Mouse (Mus musculus) CH12.LX (cell line): Measurements from ENCODE around the gene Rtn4rl1. TPM values are rescaled to one million over a fixed set of nuclear protein-coding genes. Genes with fewer than 3 reads are reported as not detected.

ENCODE experiments used
- DNase-seq: peaks from one replicate; pipeline ENCODE4 v3.0.0-alpha.2; 2013; ENCODE audit errors: extremely low read depth
- H3K27ac ChIP-seq: 2 replicates; pipeline ENCODE4 v1.5.1; 2012; ENCODE audit warnings: low read depth, mild to moderate bottlenecking, control low read depth, moderate library complexity; ENCODE audit not compliant: insufficient read depth
- H3K27me3 ChIP-seq: replicated peaks from 2 replicates; pipeline ENCODE3; 2012; ENCODE audit warnings: inconsistent platforms
- H3K36me3 ChIP-seq, 2 experiments: replicated peaks in 1 of 2; 2 replicates each; pipeline versions ENCODE3 to v1.6.1; 2012; ENCODE audit warnings: inconsistent platforms in 1 of 2, low read length in 1 of 2, mild to moderate bottlenecking in 1 of 2, mixed read lengths in 1 of 2, moderate library complexity in 1 of 2; ENCODE audit not compliant: control insufficient read depth in 1 of 2, insufficient read depth in 1 of 2
- H3K4me1 ChIP-seq, 2 experiments: 2 replicates each; pipeline ENCODE4 v1.6.1; 2012; ENCODE audit warnings: inconsistent platforms in 1 of 2, moderate library complexity in 1 of 2; ENCODE audit not compliant: insufficient read depth in 2 of 2, control insufficient read depth in 1 of 2
- H3K4me2 ChIP-seq: 2 replicates; pipeline ENCODE4 v1.6.1; 2012; ENCODE audit warnings: low read depth, mild to moderate bottlenecking, control low read depth; ENCODE audit not compliant: poor library complexity, insufficient read depth, severe bottlenecking
- H3K4me3 ChIP-seq, 3 experiments: fragments of 150-350 bp in 1 of 3; sonication (generic) in 1 of 3; replicated peaks in 1 of 3; 2 replicates each; pipeline versions ENCODE3 to v1.5.1; 2011 to 2012; ENCODE audit warnings: low read depth in 2 of 3, low read length in 2 of 3, mild to moderate bottlenecking in 2 of 3, moderate library complexity in 2 of 3, control low read depth in 1 of 3, improper control_type of control experiment in 1 of 3, inconsistent platforms in 1 of 3, mixed read lengths in 1 of 3; ENCODE audit not compliant: poor library complexity in 1 of 3
- H3K79me2 ChIP-seq: replicated peaks from 2 replicates; pipeline ENCODE4 v1.6.1; 2012; ENCODE audit warnings: mild to moderate bottlenecking, moderate library complexity; ENCODE audit not compliant: control insufficient read depth, poor library complexity, insufficient read depth, severe bottlenecking; ENCODE audit errors: extremely low read depth
- H3K9ac ChIP-seq: 2 replicates; pipeline ENCODE4 v1.6.1; 2012; ENCODE audit warnings: low read depth, mild to moderate bottlenecking, control low read depth, moderate library complexity; ENCODE audit not compliant: insufficient read depth
- H3K9me3 ChIP-seq: replicated peaks from 2 replicates; pipeline ENCODE3; 2012; ENCODE audit warnings: low read length, inconsistent platforms, mixed read lengths
- CHD1 ChIP-seq: IDR thresholded peaks from 2 replicates; pipeline ENCODE4 v1.6.1; 2012; ENCODE audit warnings: low read depth, low read length, improper control_type of control experiment, inconsistent platforms
- ELF1 ChIP-seq: IDR thresholded peaks from 2 replicates; pipeline ENCODE4 v1.6.1; 2014; ENCODE audit warnings: low read depth, mild to moderate bottlenecking, inconsistent platforms, low read length, improper control_type of control experiment
- ETS1 ChIP-seq: conservative IDR thresholded peaks from 2 replicates; pipeline ENCODE4 v1.6.1; 2012; ENCODE audit warnings: low read depth, mild to moderate bottlenecking, inconsistent platforms, low read length, improper control_type of control experiment, moderate library complexity
- GABPA ChIP-seq: IDR thresholded peaks from 2 replicates; pipeline ENCODE4 v1.6.1; 2012; ENCODE audit warnings: low read depth, low read length, improper control_type of control experiment, inconsistent platforms; ENCODE audit not compliant: insufficient replicate concordance
- HCFC1 ChIP-seq: IDR thresholded peaks from 2 replicates; pipeline ENCODE4 v1.6.1; 2012; ENCODE audit warnings: low read depth, mild to moderate bottlenecking, inconsistent platforms, low read length, improper control_type of control experiment
- IRF4 ChIP-seq: IDR thresholded peaks from 2 replicates; pipeline ENCODE4 v1.6.1; 2014; ENCODE audit warnings: low read depth, mild to moderate bottlenecking, inconsistent platforms, low read length, improper control_type of control experiment
- JUN ChIP-seq: IDR thresholded peaks from 2 replicates; pipeline ENCODE4 v1.6.1; 2011; ENCODE audit warnings: low read depth, mild to moderate bottlenecking, low read length, improper control_type of control experiment, moderate library complexity; ENCODE audit not compliant: insufficient read depth
- KAT2A ChIP-seq: IDR thresholded peaks from 2 replicates; pipeline ENCODE4 v1.6.1; 2012; ENCODE audit warnings: low read length, improper control_type of control experiment, inconsistent platforms; ENCODE audit not compliant: insufficient replicate concordance
- MXI1 ChIP-seq: IDR thresholded peaks from 2 replicates; pipeline ENCODE4 v1.6.1; 2011; ENCODE audit warnings: mild to moderate bottlenecking, low read depth, low read length, improper control_type of control experiment
- NELFE ChIP-seq: IDR thresholded peaks from 2 replicates; pipeline ENCODE4 v1.6.1; 2011; ENCODE audit warnings: low read depth, low read length, improper control_type of control experiment
- POLR2A ChIP-seq: IDR thresholded peaks from 2 replicates; pipeline ENCODE4 v1.6.1; 2011; ENCODE audit warnings: low read depth, mild to moderate bottlenecking, improper control_type of control experiment, low read length
- TBP ChIP-seq: conservative IDR thresholded peaks from 2 replicates; pipeline ENCODE4 v1.6.1; 2011; ENCODE audit warnings: low read depth, low read length, improper control_type of control experiment
- UBTF ChIP-seq: IDR thresholded peaks from 2 replicates; pipeline ENCODE4 v1.6.1; 2012; ENCODE audit warnings: low read depth, mild to moderate bottlenecking, inconsistent platforms, low read length, improper control_type of control experiment, moderate library complexity
- USF1 ChIP-seq: IDR thresholded peaks from 2 replicates; pipeline ENCODE4 v1.6.1; 2014; ENCODE audit warnings: low read depth, mild to moderate bottlenecking, inconsistent platforms, low read length, improper control_type of control experiment
- ZC3H11A ChIP-seq: IDR thresholded peaks from 2 replicates; pipeline ENCODE4 v1.6.1; 2012; ENCODE audit warnings: low read depth, mild to moderate bottlenecking, inconsistent platforms, low read length, improper control_type of control experiment
- dilution Hi-C: fragments of 300-500 bp; cut with MboI; formaldehyde crosslinking; loops from 2 replicates; pipeline ENCODE4 v1.14.3; 2020; ENCODE audit warnings: low sequenced_read_pairs; ENCODE audit not compliant: extremely low pct_unique_long_range_greater_than_20kb, extremely low pct_ligation_motif_present
- in situ Hi-C: fragments of 300-500 bp; cut with MboI; formaldehyde crosslinking; loops from 3 replicates; pipeline ENCODE4 v1.14.3; 2019; ENCODE audit warnings: low sequenced_read_pairs, low pct_ligation_motif_present, low pct_unique_long_range_greater_than_20kb, mixed read lengths
- polyA plus RNA-seq: library from polyadenylated mRNA; unstranded; fragments of >175 nt; gene quantifications from 2 replicates; pipeline ENCODE4 v1.2.1, GENCODE M21; 2012; ENCODE audit warnings: low read depth; ENCODE audit not compliant: insufficient read length
- total RNA-seq, 2 experiments: library from RNA; depleted of rRNA; stranded (reverse); fragments of 300-350 nt in 1 of 2; fragments of >200 nt in 1 of 2; gene quantifications; 2 replicates each; pipeline ENCODE4 v1.2.3; 2012 to 2014

Rtn4rl1 gene
- total and polyA plus RNA-seq, 3 experiments, result 0.04 to 0.09 TPM; not detected in 1

GRCm38 (mm10) chr11:75261016-75261415, 67.4 kb downstream of the Rtn4rl1 start:
- no peaks in the 10 kb centered on the region for H3K79me2 ChIP-seq
- peaks cover 1% of the 10 kb centered on the region for H3K27me3 ChIP-seq
- no peaks in the 10 kb centered on the region for H3K9me3 ChIP-seq
- H3K4me3 ChIP-seq, result no peak overlapping the region
- TF ChIP-seq HCFC1 (no peak), USF1 (no peak), NELFE (no peak), IRF4 (no peak), JUN (no peak), ETS1 (no peak), GABPA (no peak), TBP (no peak), CHD1 (no peak), UBTF (no peak), KAT2A (no peak)
- H3K27ac ChIP-seq, result no peak overlapping the region
- H3K4me2 ChIP-seq, result no peak overlapping the region
- no peaks in the 10 kb centered on the region for H3K36me3 ChIP-seq
- dilution Hi-C loops, result no loop called here
- H3K9ac ChIP-seq, result no peak overlapping the region
- in situ Hi-C loops, result no loop called here
- no peak for DNase-seq
- H3K4me1 ChIP-seq, result peaks cover 10 to 32% of the 10 kb centered on the region in 2 experiments

GRCm38 (mm10) chr11:75261730-75262129, 68.1 kb downstream of the Rtn4rl1 start:
- Histone ChIP-seq H3K36me3 (no peaks in the 10 kb centered on the region), H3K9me3 (no peaks in the 10 kb centered on the region), H3K4me3 (no peak overlapping the region), H3K79me2 (no peaks in the 10 kb centered on the region), H3K4me1 (peaks cover 10 to 32% of the 10 kb centered on the region in 2 experiments), H3K27me3 (peaks cover 1% of the 10 kb centered on the region), H3K9ac (no peak overlapping the region), H3K4me2 (no peak overlapping the region), H3K27ac (no peak overlapping the region)
- dilution Hi-C loops, result no loop called here
- in situ Hi-C loops, result no loop called here
- no peak for DNase-seq
- TF ChIP-seq ELF1 (no peak), MXI1 (no peak), POLR2A (no peak), ZC3H11A (no peak), USF1 (no peak), KAT2A (no peak)
